Mouse (Mus musculus) forelimb bud, embryonic 11.5 days (tissue): Measurements from ENCODE around the gene Rgn.
A peak's percentile ranks its signal among the peaks of the same experiment; 100 is the strongest.

ENCODE experiments used
- DNase-seq: peaks from one replicate; pipeline ENCODE4 v3.0.0-alpha.2; 2012; ENCODE audit warnings: low read depth, low spot score

Rgn gene

GRCm38 (mm10) chrX:20549532-20549931 lies at the start of gene Rgn:
Gene Rgn, plus strand, starts transcription at chrX:20549787.
- no peak for DNase-seq

- no peak for DNase-seq
Measured at GRCm38 (mm10) chrX:20520290-20520939, 29.2 kb upstream of the Rgn start.

- DNase-seq = no peak
Measured at GRCm38 (mm10) chrX:20521578-20521977, 28.0 kb upstream of the Rgn start.

- no peak for DNase-seq
Measured at GRCm38 (mm10) chrX:20532621-20533020, 17.0 kb upstream of the Rgn start.

- no peak for DNase-seq
Measured at GRCm38 (mm10) chrX:20543867-20544266, 5.7 kb upstream of the Rgn start.

- no peak for DNase-seq
Measured at GRCm38 (mm10) chrX:20547609-20548008, 2.0 kb upstream of the Rgn start.

- no peak for DNase-seq
Measured at GRCm38 (mm10) chrX:20548011-20548879, 1.3 kb upstream of the Rgn start.

GRCm38 (mm10) chrX:20548880-20549440 lies 627 bp upstream of the Rgn start:
- no peak for DNase-seq

GRCm38 (mm10) chrX:20552199-20552598 lies 2.6 kb downstream of the Rgn start:
- DNase-seq = no peak

- DNase-seq = no peak
Measured at GRCm38 (mm10) chrX:20561846-20562245, 12.3 kb downstream of the Rgn start.

GRCm38 (mm10) chrX:20563941-20564340 lies 14.4 kb downstream of the Rgn start:
- DNase-seq = no peak

GRCm38 (mm10) chrX:20571024-20571423 lies 21.4 kb downstream of the Rgn start:
- DNase-seq = peak; percentile 27

GRCm38 (mm10) chrX:20572683-20573082 lies 23.1 kb downstream of the Rgn start:
- DNase-seq = no peak

- no peak for DNase-seq
Measured at GRCm38 (mm10) chrX:20573927-20574326, 24.3 kb downstream of the Rgn start.

GRCm38 (mm10) chrX:20587968-20588367 lies 38.4 kb downstream of the Rgn start:
- no peak for DNase-seq

- DNase-seq = no peak
Measured at GRCm38 (mm10) chrX:20608500-20608899, 58.9 kb downstream of the Rgn start.
